Mouse (Mus musculus): ENCODE data around the gene Kcnh7.

- TF ChIP-seq CTCF (IDR thresholded peaks at IDR 0.05; ENCODE audit: low read depth, low read length) (no peak), POLR2A (IDR thresholded peaks at IDR 0.05; ENCODE audit: borderline replicate concordance, low read depth, low read length) (no peak)
Observed at GRCm38 (mm10) chr2:63105971-63106370, 78.1 kb downstream of the Kcnh7 start.

All from bone marrow macrophage, adult 2 months (primary cell).